Mouse (Mus musculus) C2C12 (cell line): ENCODE results near the gene Tmc2.

Experiments
- CEBPB ChIP-seq: IDR thresholded peaks from one replicate; pipeline ENCODE4 v1.6.1; 2011; ENCODE audit warnings: low read depth, mild to moderate bottlenecking, control low read depth, moderate library complexity
- CTCF ChIP-seq: IDR thresholded peaks from one replicate; pipeline ENCODE4 v1.5.1; 2011; ENCODE audit not compliant: control insufficient read depth, insufficient read depth, insufficient read length
- MAX ChIP-seq: IDR thresholded peaks from one replicate; pipeline ENCODE4 v1.6.1; 2011; ENCODE audit warnings: mild to moderate bottlenecking, control low read depth
- MYOD1 ChIP-seq: IDR thresholded peaks from one replicate; pipeline ENCODE4 v1.6.1; 2011; ENCODE audit warnings: low read depth; ENCODE audit not compliant: control insufficient read depth, insufficient read length
- USF1 ChIP-seq: IDR thresholded peaks from one replicate; pipeline ENCODE4 v1.6.1; 2011; ENCODE audit warnings: low read depth, mild to moderate bottlenecking, control low read depth, moderate library complexity

- TF ChIP-seq CTCF (peak; percentile 60), USF1 (peak; percentile 51), MAX (peak; percentile 21), CEBPB (no peak), MYOD1 (no peak)
Observed at GRCm38 (mm10) chr2:130291434-130291833, 96.4 kb downstream of the Tmc2 start.
